Mouse (Mus musculus) olfactory bulb, adult 2 months (tissue): ENCODE measurements around the gene Dnajb9. TPM values are rescaled to one million over a fixed set of nuclear protein-coding genes. Genes with fewer than 3 reads are reported as not detected.
"Not testable (repeated sequence)": the region's sequence is repeated elsewhere in the genome, so short reads cannot be mapped to it uniquely, and the experiment has no call there.

Experiments
- H3K27ac ChIP-seq: fragments of 200-500 bp; 2 replicates; pipeline ENCODE4 v1.5.1; 2012; ENCODE audit warnings: low read depth, low read length; ENCODE audit not compliant: insufficient read depth
- H3K4me1 ChIP-seq: fragments of 200-500 bp; 2 replicates; pipeline ENCODE4 v1.6.1; 2012; ENCODE audit warnings: low read length; ENCODE audit not compliant: control insufficient read depth, insufficient read depth
- H3K4me3 ChIP-seq: fragments of 200-500 bp; 2 replicates; pipeline ENCODE4 v1.5.1; 2012; ENCODE audit warnings: mild to moderate bottlenecking, low read depth, low read length, moderate library complexity; ENCODE audit not compliant: insufficient read depth
- CTCF ChIP-seq: fragments of 200-500 bp; IDR thresholded peaks from 2 replicates; pipeline ENCODE4 v1.5.1; 2012; ENCODE audit warnings: low read depth, mild to moderate bottlenecking, low read length, moderate library complexity; ENCODE audit not compliant: insufficient read depth
- POLR2A ChIP-seq: fragments of 200-500 bp; IDR thresholded peaks from 2 replicates; pipeline ENCODE4 v1.6.1; 2012; ENCODE audit warnings: mild to moderate bottlenecking, low read depth, low read length, moderate library complexity; ENCODE audit not compliant: insufficient read depth
- WGBS: fragments of 180-500 bp; shearing (Covaris S2); methylation state at CpG from one replicate; pipeline ENCODE4 v1.1.7; 2018; 5-methylcytosine and 5-hydroxymethylcytosine counted together
- polyA plus RNA-seq: library from polyadenylated mRNA; stranded (reverse); fragments of >200 nt; gene quantifications from 2 replicates; pipeline ENCODE4 v1.2.4, GENCODE M21; 2012; ENCODE audit warnings: low replicate concordance; ENCODE audit not compliant: missing spikeins, insufficient read depth, insufficient read length

The Dnajb9 gene
- not detected in 2 replicates for polyA plus RNA-seq

- H3K4me1 ChIP-seq: no peaks in the 10 kb centered on the region
- TF ChIP-seq CTCF: peak; percentile 72
- TF ChIP-seq POLR2A: peak; percentile 99
- H3K4me3 ChIP-seq: peak within 1 kb of the TSS; percentile 100
- under 1% methylated on average over 77 of the region's 77 CpGs for WGBS
- H3K27ac ChIP-seq: peak within 1 kb of the TSS; percentile 93
Observed at GRCm38 (mm10) chr12:44209824-44210752, at the start of gene Dnajb9. TSS of gene Dnajb9 (minus strand) at chr12:44210326.

GRCm38 (mm10) chr12:44248309-44248977 is 38.3 kb upstream of the Dnajb9 start:
- Histone ChIP-seq H3K4me3 (no peak overlapping the region), H3K27ac (no peak overlapping the region), H3K4me1 (no peaks in the 10 kb centered on the region)
- TF ChIP-seq CTCF: no peak
- TF ChIP-seq POLR2A: no peak
- WGBS: 87% methylated on average over 9 of the region's 9 CpGs

- no peaks in the 10 kb centered on the region for H3K4me1 ChIP-seq
- TF ChIP-seq POLR2A (no peak), CTCF (no peak)
- no peak overlapping the region for H3K4me3 ChIP-seq
- no peak overlapping the region for H3K27ac ChIP-seq
- 60% methylated on average over 3 of the region's 3 CpGs for WGBS
Observed at GRCm38 (mm10) chr12:44245739-44246138, 35.6 kb upstream of the Dnajb9 start.

GRCm38 (mm10) chr12:44242407-44242806 is 32.3 kb upstream of the Dnajb9 start:
- no peaks in the 10 kb centered on the region for H3K4me1 ChIP-seq
- H3K27ac ChIP-seq: no peak overlapping the region
- H3K4me3 ChIP-seq: no peak overlapping the region
- 83% methylated on average over 4 of the region's 4 CpGs for WGBS
- TF ChIP-seq POLR2A (no peak), CTCF (no peak)

- H3K4me3 ChIP-seq: no peak overlapping the region
- TF ChIP-seq CTCF (no peak), POLR2A (no peak)
- no peaks in the 10 kb centered on the region for H3K4me1 ChIP-seq
- WGBS: 65% methylated on average over 7 of the region's 7 CpGs
- no peak overlapping the region for H3K27ac ChIP-seq
Observed at GRCm38 (mm10) chr12:44241090-44241489, 31.0 kb upstream of the Dnajb9 start.

GRCm38 (mm10) chr12:44224650-44225049 is 14.5 kb upstream of the Dnajb9 start:
- TF ChIP-seq POLR2A (no peak), CTCF (no peak)
- Histone ChIP-seq H3K4me1 (peaks cover 6% of the 10 kb centered on the region), H3K27ac (no peak overlapping the region), H3K4me3 (no peak overlapping the region)
- WGBS: 77% methylated on average over 3 of the region's 3 CpGs

GRCm38 (mm10) chr12:44223044-44223443 is 12.9 kb upstream of the Dnajb9 start:
- no peak for TF ChIP-seq CTCF
- no peak for TF ChIP-seq POLR2A
- Histone ChIP-seq H3K4me3 (no peak overlapping the region), H3K4me1 (peaks cover 6% of the 10 kb centered on the region), H3K27ac (no peak overlapping the region)
- 96% methylated on average over 3 of the region's 3 CpGs for WGBS

GRCm38 (mm10) chr12:44221651-44222356 is 11.7 kb upstream of the Dnajb9 start:
- H3K27ac ChIP-seq: no peak overlapping the region

GRCm38 (mm10) chr12:44221070-44221469 is 10.9 kb upstream of the Dnajb9 start, which contains the start of gene Pnpla8:
TSS of gene Pnpla8 (plus strand) at chr12:44221370.
- WGBS: 96% methylated on average over 2 of the region's 2 CpGs
- peak within 1 kb of the TSS; percentile 72 for H3K4me3 ChIP-seq
- H3K27ac ChIP-seq, H3K4me1 ChIP-seq: not testable (repeated sequence)

More at GRCm38 (mm10) chr12:44221651-44222356, 11.7 kb upstream of the Dnajb9 start:
- 2% methylated on average over 89 of the region's 89 CpGs for WGBS
- no peak for TF ChIP-seq CTCF
- TF ChIP-seq POLR2A: no peak
- peak overlapping the region; percentile 72 for H3K4me3 ChIP-seq
- H3K4me1 ChIP-seq: peaks cover 6% of the 10 kb centered on the region
